Mouse (Mus musculus) hindbrain, postnatal 0 days (tissue): ENCODE measurements around the gene Arhgef19. TPM values are rescaled to one million over a fixed set of nuclear protein-coding genes. Genes with fewer than 3 reads are reported as not detected.
A peak's percentile ranks its signal among the peaks of the same experiment; 100 is the strongest.

Source experiments
- ATAC-seq: fragments of 200-750 bp; cut with Nextera tagmentation; 2 replicates; pipeline ENCODE4 v1.8.0; 2017; ENCODE audit warnings: mild to moderate bottlenecking, moderate TSS enrichment, moderate library complexity
- DNase-seq: peaks from one replicate; pipeline ENCODE4 v3.0.0-alpha.2; 2015; ENCODE audit warnings: low spot score
- H3K27ac ChIP-seq: fragments of 300-500 bp; sonication (generic); 2 replicates; pipeline ENCODE4 v1.5.1; 2014; ENCODE audit warnings: mild to moderate bottlenecking
- H3K27me3 ChIP-seq: fragments of 300-500 bp; sonication (generic); 2 replicates; pipeline ENCODE4 v1.6.1; 2014; ENCODE audit warnings: low read length, mixed read lengths; ENCODE audit not compliant: insufficient read depth
- H3K36me3 ChIP-seq: fragments of 300-500 bp; sonication (generic); 2 replicates; pipeline ENCODE4 v1.6.1; 2014; ENCODE audit warnings: low read length, mixed read lengths; ENCODE audit not compliant: insufficient read depth
- H3K4me1 ChIP-seq: fragments of 300-500 bp; sonication (generic); 2 replicates; pipeline ENCODE4 v1.6.1; 2014; ENCODE audit warnings: antibody characterized with exemption, low read length, mixed read lengths; ENCODE audit not compliant: insufficient read depth
- H3K4me2 ChIP-seq: fragments of 300-500 bp; sonication (generic); 2 replicates; pipeline ENCODE4 v1.6.1; 2014; ENCODE audit warnings: low read depth, mild to moderate bottlenecking, low read length, moderate library complexity, mixed read lengths
- H3K4me3 ChIP-seq: fragments of 300-500 bp; sonication (generic); 2 replicates; pipeline ENCODE4 v1.5.1; 2014; ENCODE audit warnings: low read length
- H3K9ac ChIP-seq: fragments of 300-500 bp; sonication (generic); replicated peaks from 2 replicates; pipeline ENCODE4 v1.6.1; 2014; ENCODE audit warnings: mild to moderate bottlenecking, low read length, moderate library complexity, mixed read lengths
- H3K9me3 ChIP-seq: fragments of 300-500 bp; sonication (generic); 2 replicates; pipeline ENCODE4 v1.6.1; 2016; ENCODE audit warnings: low read length, mixed read lengths
- CTCF ChIP-seq: IDR thresholded peaks from 2 replicates; pipeline ENCODE4 v1.5.1; 2016; ENCODE audit warnings: antibody characterized with exemption, control low read depth, low read depth
- WGBS: fragments of 180-500 bp; shearing (Covaris S2); extraction: QIAGEN DNeasy Blood & Tissue Kit; methylation state at CpG from one replicate; pipeline ENCODE4 v1.1.7; 2014; 5-methylcytosine and 5-hydroxymethylcytosine counted together
- polyA plus RNA-seq: library from polyadenylated mRNA; unstranded; fragments of >200 nt; fragmentation: Nextera tagmentation; extraction: Ambion mirVana; gene quantifications from 2 replicates; pipeline ENCODE4 v1.2.1, GENCODE M21; 2015
- total RNA-seq: library from RNA; depleted of rRNA; stranded (reverse); fragments of >200 nt; gene quantifications from 2 replicates; pipeline ENCODE4 v1.2.3, GENCODE M21; 2014

The Arhgef19 gene
- total and polyA plus RNA-seq, 2 experiments from 2014 or later, result 1.2 TPM

- 0 out of 2 replicates have a peak overlapping the region, but pooled peaks have one; percentile 28 for H3K9ac ChIP-seq
- no peak overlapping the region for H3K27ac ChIP-seq
- 1% methylated on average over 55 of the region's 60 CpGs for WGBS
- DNase-seq (peak; percentile 51), ATAC-seq (peak; percentile 30; the same call in 1 of the 2 replicates)
- TF ChIP-seq CTCF, result no peak
- 0 out of 2 replicates have a peak, but pooled peaks cover 9% of the 10 kb centered on the region for H3K4me1 ChIP-seq
- H3K9me3 ChIP-seq, result no peaks in the 10 kb centered on the region
- peak overlapping the region; percentile 61 for H3K4me2 ChIP-seq
- H3K27me3 ChIP-seq, result peaks cover 12% of the 10 kb centered on the region
- H3K4me3 ChIP-seq, result peak overlapping the region; percentile 38
- no peaks in the 10 kb centered on the region for H3K36me3 ChIP-seq
Measured at GRCm38 (mm10) chr4:141247776-141248613, 8.7 kb downstream of the Arhgef19 start.

- Histone ChIP-seq H3K4me1 (0 out of 2 replicates have a peak, but pooled peaks cover 7% of the 10 kb centered on the region), H3K4me2 (0 out of 2 replicates have a peak overlapping the region, but pooled peaks have one; percentile 61), H3K9ac (no peak overlapping the region), H3K9me3 (no peaks in the 10 kb centered on the region), H3K27ac (no peak overlapping the region), H3K36me3 (no peaks in the 10 kb centered on the region), H3K4me3 (no peak overlapping the region), H3K27me3 (peaks cover 12% of the 10 kb centered on the region)
- no peak for DNase-seq
- TF ChIP-seq CTCF, result no peak
- 9% methylated on average over 11 of the region's 11 CpGs for WGBS
- no peak for ATAC-seq
Measured at GRCm38 (mm10) chr4:141248614-141248978, 9.3 kb downstream of the Arhgef19 start.

DNA sequence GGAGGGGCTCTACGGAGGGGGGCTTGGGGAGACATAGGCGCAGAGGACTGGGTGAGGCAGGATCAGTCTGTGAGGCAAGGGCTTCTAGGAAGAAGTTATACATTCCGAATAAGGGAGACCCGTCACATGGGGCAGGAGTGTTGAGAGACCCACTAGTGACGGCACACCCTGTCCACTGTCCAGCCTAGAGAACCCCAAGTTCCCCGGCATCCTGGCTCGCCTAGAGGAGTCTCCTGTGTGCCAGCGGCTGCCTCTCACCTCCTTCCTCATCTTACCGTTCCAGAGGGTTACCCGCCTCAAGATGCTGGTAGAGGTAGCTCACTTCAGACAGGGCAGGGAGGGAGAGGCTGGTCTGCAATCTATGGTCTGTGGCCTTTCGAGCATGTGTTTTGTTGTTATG is 10.1 kb downstream of the Arhgef19 start:
- no peak overlapping the region for H3K9ac ChIP-seq
- no peak for TF ChIP-seq CTCF
- no peaks in the 10 kb centered on the region for H3K36me3 ChIP-seq
- H3K4me3 ChIP-seq, result no peak overlapping the region
- no peak overlapping the region for H3K4me2 ChIP-seq
- H3K27ac ChIP-seq, result no peak overlapping the region
- ATAC-seq (no peak), DNase-seq (no peak)
- H3K9me3 ChIP-seq, result no peaks in the 10 kb centered on the region
- H3K4me1 ChIP-seq, result 0 out of 2 replicates have a peak, but pooled peaks cover 7% of the 10 kb centered on the region
- peaks cover 12% of the 10 kb centered on the region for H3K27me3 ChIP-seq
- 79% methylated on average over 11 of the region's 11 CpGs for WGBS

DNA sequence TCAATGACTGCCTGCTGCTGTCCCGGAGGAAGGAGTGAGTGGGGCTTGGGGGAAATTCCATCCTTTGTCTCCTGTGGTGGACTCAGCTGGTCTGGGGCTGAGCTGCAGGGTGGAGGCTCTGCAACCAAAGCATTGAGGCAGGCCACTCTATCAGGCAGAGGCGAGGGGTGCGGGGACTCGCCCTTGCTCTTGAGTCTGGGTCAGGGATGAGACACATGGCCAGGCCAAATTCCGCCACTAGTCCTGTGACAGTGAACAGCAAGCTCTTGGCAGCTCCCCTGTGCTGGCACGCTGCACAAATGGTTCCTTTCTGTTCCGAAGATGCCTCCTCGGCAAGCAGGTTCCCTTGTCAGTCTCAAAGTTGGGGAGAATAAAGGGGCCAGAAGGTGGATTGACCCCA is 11.8 kb downstream of the Arhgef19 start:
- WGBS, result 57% methylated on average over 8 of the region's 8 CpGs
- no peak for TF ChIP-seq CTCF
- H3K27me3 ChIP-seq, result peaks cover 12% of the 10 kb centered on the region
- no peak overlapping the region for H3K9ac ChIP-seq
- no peaks in the 10 kb centered on the region for H3K36me3 ChIP-seq
- 0 out of 2 replicates have a peak, but pooled peaks cover 4% of the 10 kb centered on the region for H3K4me1 ChIP-seq
- H3K4me3 ChIP-seq, result no peak overlapping the region
- no peak overlapping the region for H3K27ac ChIP-seq
- no peak for DNase-seq
- no peaks in the 10 kb centered on the region for H3K9me3 ChIP-seq
- no peak for ATAC-seq
- no peak overlapping the region for H3K4me2 ChIP-seq

DNA sequence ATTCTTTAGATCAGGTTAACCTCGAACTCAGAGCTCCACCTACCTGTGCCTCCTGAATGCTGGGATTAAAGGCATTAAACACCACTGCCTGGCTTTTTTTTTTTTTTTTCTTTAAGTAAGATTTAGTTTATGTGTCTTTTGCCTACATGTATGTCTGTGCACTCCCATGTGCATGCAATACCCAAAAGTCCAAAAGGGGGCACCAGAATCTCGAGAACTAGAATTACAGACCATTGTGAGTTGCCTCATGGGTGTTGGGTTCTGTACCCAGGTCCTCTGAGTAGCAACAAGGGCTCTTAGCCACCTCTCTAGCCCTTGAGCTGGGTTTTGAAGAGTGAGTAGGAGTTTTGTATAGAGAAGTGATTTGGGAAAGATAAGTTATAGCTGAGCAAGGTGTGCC is 13.3 kb downstream of the Arhgef19 start:
- Histone ChIP-seq H3K4me2 (no peak overlapping the region), H3K9ac (no peak overlapping the region), H3K27ac (no peak overlapping the region), H3K9me3 (no peaks in the 10 kb centered on the region), H3K27me3 (peaks cover 9% of the 10 kb centered on the region), H3K36me3 (no peaks in the 10 kb centered on the region), H3K4me1 (0 out of 2 replicates have a peak, but pooled peaks cover 3% of the 10 kb centered on the region), H3K4me3 (no peak overlapping the region)
- WGBS, result 56% methylated on average over 2 of the region's 2 CpGs
- no peak for ATAC-seq
- no peak for TF ChIP-seq CTCF
- no peak for DNase-seq

DNA sequence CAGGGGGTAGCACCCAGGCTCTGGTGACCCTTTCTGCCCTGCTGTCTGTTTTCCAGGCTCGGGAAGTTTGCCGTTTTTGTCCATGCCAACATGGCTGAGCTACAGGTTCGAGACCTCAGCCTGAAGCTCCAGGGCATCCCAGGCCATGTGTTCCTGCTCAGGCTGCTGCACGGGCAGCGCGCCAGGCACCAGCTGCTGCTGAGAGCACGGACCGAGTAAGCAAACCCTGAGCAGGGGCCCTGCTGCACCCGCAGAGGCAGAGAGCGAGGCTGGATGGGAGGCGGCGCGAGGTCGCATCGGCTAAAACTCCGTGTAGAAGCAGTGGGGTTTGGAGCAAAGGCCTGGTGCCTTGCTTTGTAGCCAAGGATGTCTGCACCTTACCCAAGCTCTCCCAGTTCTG is 14.9 kb downstream of the Arhgef19 start:
- no peaks in the 10 kb centered on the region for H3K4me1 ChIP-seq
- H3K9me3 ChIP-seq, result no peaks in the 10 kb centered on the region
- DNase-seq, result peak; percentile 63
- no peak overlapping the region for H3K4me2 ChIP-seq
- H3K36me3 ChIP-seq, result no peaks in the 10 kb centered on the region
- H3K9ac ChIP-seq, result no peak overlapping the region
- no peak overlapping the region for H3K4me3 ChIP-seq
- H3K27ac ChIP-seq, result no peak overlapping the region
- 40% methylated on average over 16 of the region's 16 CpGs for WGBS
- H3K27me3 ChIP-seq, result no peaks in the 10 kb centered on the region
- TF ChIP-seq CTCF, result no peak
- peak; percentile 64 for ATAC-seq

DNA sequence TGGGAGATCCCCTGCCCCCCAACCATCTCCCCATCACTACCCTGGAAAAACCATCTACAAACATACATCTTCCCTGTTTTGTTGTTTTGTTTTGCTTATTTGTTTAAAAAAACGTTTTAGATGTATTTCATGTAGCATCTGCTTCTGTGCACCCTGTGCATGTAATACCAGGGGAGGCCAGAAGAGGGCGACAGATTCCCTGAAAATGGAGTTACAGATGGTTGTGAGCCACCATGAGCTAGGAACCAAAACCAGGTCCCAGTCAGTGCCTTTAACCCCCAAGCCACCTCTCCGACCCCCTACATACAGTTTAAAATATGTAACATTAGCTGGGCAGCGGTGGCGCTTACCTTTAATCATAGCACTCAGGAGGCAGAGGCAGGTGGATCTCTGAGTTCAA is 18.1 kb downstream of the Arhgef19 start:
- no peak for ATAC-seq

More for the DNA sequence above, 18.1 kb downstream of the Arhgef19 start:
- Histone ChIP-seq H3K4me3 (no peak overlapping the region), H3K4me1 (no peaks in the 10 kb centered on the region), H3K27me3 (no peaks in the 10 kb centered on the region), H3K36me3 (no peaks in the 10 kb centered on the region), H3K9me3 (no peaks in the 10 kb centered on the region), H3K4me2 (no peak overlapping the region), H3K9ac (no peak overlapping the region), H3K27ac (no peak overlapping the region)
- no peak for DNase-seq
- TF ChIP-seq CTCF, result peak; percentile 62
- WGBS, result 71% methylated on average over 5 of the region's 5 CpGs
